In genomic region chr19:7295071-7295658, GRCm38 (mm10) we compare ENCODE assay signal across 8 mouse cellular contexts. TPM values are rescaled to one million over a fixed set of nuclear protein-coding genes. Genes with fewer than 3 reads are reported as not detected.
A peak's percentile ranks its signal among the peaks of the same experiment; 100 is the strongest.
DNase-seq lines count a peak whose midpoint lies in the region; ATAC-seq lines count a peak whose summit lies in the region.

No protein-coding gene starts in this region.

- ATAC-seq in midbrain, embryonic 11.5 days (ENCODE audit: low FRiP score), result no peak
- no peak for ATAC-seq in midbrain, embryonic 14.5 days (ENCODE audit: low FRiP score, low TSS enrichment)
- peak; percentile 81 for ATAC-seq in erythroblast, adult 5-6 weeks (replicated peaks; ENCODE audit: low FRiP score, poor library complexity, severe bottlenecking)
- ATAC-seq in limb, embryonic 13.5 days (ENCODE audit: low FRiP score, low read depth), result no peak
- ATAC-seq in neutrophil, adult 5-6 weeks (ENCODE audit: extremely low read depth, insufficient number of reproducible peaks, low FRiP score, poor library complexity, severe bottlenecking), result peak; percentile 75

- no peaks in the 10 kb centered on the region for H3K36me3 ChIP-seq in midbrain, embryonic 11.5 days (ENCODE audit: control insufficient read depth, insufficient read depth, low read length)
- H3K36me3 ChIP-seq in midbrain, embryonic 14.5 days (ENCODE audit: control insufficient read depth, insufficient read depth, low read length), result peaks cover 10% of the 10 kb centered on the region; the same call in 1 of the 2 replicates
- peaks cover 18% of the 10 kb centered on the region; the same call in 1 of the 2 replicates for H3K36me3 ChIP-seq in limb, embryonic 13.5 days

- no peak overlapping the region for H3K4me3 ChIP-seq in midbrain, embryonic 11.5 days (ENCODE audit: low read depth, low read length)
- no peak overlapping the region for H3K4me3 ChIP-seq in midbrain, embryonic 14.5 days (replicated peaks; ENCODE audit: low read depth, low read length)
- no peak overlapping the region for H3K4me3 ChIP-seq in limb, embryonic 13.5 days

- intact Hi-C loops in left cerebral cortex, postnatal 25 days (cut with DNase I), result no loop called here
- intact Hi-C loops in gastrocnemius, postnatal 36 days (cut with DNase I), result loop anchor here (5.0 kb wide), 1 partner anchor 37 kb away; no protein-coding TSS in a partner anchor

- H3K4me1 ChIP-seq in midbrain, embryonic 11.5 days (ENCODE audit: control insufficient read depth, insufficient read depth, low read length), result no peaks in the 10 kb centered on the region; the same call in 1 of the 2 replicates
- H3K4me1 ChIP-seq in midbrain, embryonic 14.5 days (ENCODE audit: control insufficient read depth, insufficient read depth, low read length), result peaks cover 5% of the 10 kb centered on the region; the same call in 1 of the 2 replicates
- H3K4me1 ChIP-seq in limb, embryonic 13.5 days, result peaks cover 42% of the 10 kb centered on the region

- H3K9me3 ChIP-seq in midbrain, embryonic 11.5 days (ENCODE audit: control insufficient read depth, low read length), result no peaks in the 10 kb centered on the region
- H3K9me3 ChIP-seq in midbrain, embryonic 14.5 days (ENCODE audit: control insufficient read depth, low read length), result no peaks in the 10 kb centered on the region
- H3K9me3 ChIP-seq in limb, embryonic 13.5 days, result no peaks in the 10 kb centered on the region

- 74% methylated on average over 14 of the region's 15 CpGs for WGBS in midbrain, embryonic 11.5 days
- 82% methylated on average over 15 of the region's 15 CpGs for WGBS in midbrain, embryonic 14.5 days
- WGBS in limb, embryonic 13.5 days, result 54% methylated on average over 15 of the region's 15 CpGs

- H3K9ac ChIP-seq in midbrain, embryonic 11.5 days (ENCODE audit: low read length), result no peak overlapping the region
- no peak overlapping the region for H3K9ac ChIP-seq in midbrain, embryonic 14.5 days (replicated peaks; ENCODE audit: low read length)
- H3K9ac ChIP-seq in limb, embryonic 13.5 days, result 0 out of 2 replicates have a peak overlapping the region, but pooled peaks have one; percentile 19

- H3K27me3 ChIP-seq in midbrain, embryonic 11.5 days (ENCODE audit: control insufficient read depth, insufficient read depth, low read length), result no peaks in the 10 kb centered on the region
- H3K27me3 ChIP-seq in midbrain, embryonic 14.5 days (ENCODE audit: control insufficient read depth, insufficient read depth, low read length), result no peaks in the 10 kb centered on the region
- no peaks in the 10 kb centered on the region for H3K27me3 ChIP-seq in limb, embryonic 13.5 days

- H3K4me2 ChIP-seq in midbrain, embryonic 11.5 days, result 0 out of 2 replicates have a peak overlapping the region, but pooled peaks have one; percentile 0
- H3K4me2 ChIP-seq in midbrain, embryonic 14.5 days (ENCODE audit: low read length), result no peak overlapping the region
- peak overlapping the region; percentile 12; the same call in 1 of the 2 replicates for H3K4me2 ChIP-seq in limb, embryonic 13.5 days (replicated peaks)

- H3K27ac ChIP-seq in midbrain, embryonic 11.5 days (ENCODE audit: low read depth, low read length), result no peak overlapping the region
- no peak overlapping the region for H3K27ac ChIP-seq in midbrain, embryonic 14.5 days (replicated peaks; ENCODE audit: low read depth, low read length)
- H3K27ac ChIP-seq in limb, embryonic 13.5 days, result peak overlapping the region; percentile 52

- no peak for DNase-seq in midbrain, embryonic 11.5 days (ENCODE audit: low spot score, missing footprints)
- DNase-seq in midbrain, embryonic 14.5 days, result no peak
- DNase-seq in left cerebral cortex, postnatal 25 days (ENCODE audit: low spot score in 2 of 2), result no peak
- DNase-seq in gastrocnemius, postnatal 36 days, result no peak
- no peak for DNase-seq in layer of hippocampus, adult 9-11 months

RNA-seq across cellular contexts. Expression of gene Rcor2, which starts 28.0 kb away (rescaled TPM):
- 33.8 and 36.9 TPM in 2 replicates for polyA plus RNA-seq in midbrain, embryonic 11.5 days (2014; fragmentation: Nextera tagmentation; extraction: Ambion mirVana)
- polyA plus RNA-seq in midbrain, embryonic 14.5 days (2014; fragmentation: Nextera tagmentation; extraction: Ambion mirVana), result 23.1 and 26.6 TPM in 2 replicates
- not detected in 2 replicates for total RNA-seq in erythroblast, adult 5-6 weeks (2015; ENCODE audit: low replicate concordance)
- total RNA-seq in erythroblast, adult 5-6 weeks (2017; ENCODE audit: low replicate concordance), result 0.17 TPM in 1 of 2 replicates, not detected in the other
- 24.9 and 25.0 TPM in 2 replicates for polyA plus RNA-seq in limb, embryonic 13.5 days (2015; fragmentation: Nextera tagmentation; extraction: Ambion mirVana)
- 2.1 and 2.4 TPM in 2 replicates for total RNA-seq in neutrophil, adult 5-6 weeks (2017)
- total RNA-seq in left cerebral cortex, postnatal 25 days (2021), result 10 to 100 TPM; 13.8 to 15.3 TPM
- 1 to 10 TPM; 1.8 to 2.1 TPM for total RNA-seq in gastrocnemius, postnatal 36 days (2021)

RNA-seq across cellular contexts. Expression of gene Mark2, which starts 46.5 kb away (rescaled TPM):
- 43.0 and 53.9 TPM in 2 replicates for polyA plus RNA-seq in midbrain, embryonic 11.5 days (2014; fragmentation: Nextera tagmentation; extraction: Ambion mirVana)
- polyA plus RNA-seq in midbrain, embryonic 14.5 days (2014; fragmentation: Nextera tagmentation; extraction: Ambion mirVana), result 48.4 and 55.0 TPM in 2 replicates
- 39.9 and 57.1 TPM in 2 replicates for total RNA-seq in erythroblast, adult 5-6 weeks (2015; ENCODE audit: low replicate concordance)
- total RNA-seq in erythroblast, adult 5-6 weeks (2017; ENCODE audit: low replicate concordance), result 19.4 and 48.1 TPM in 2 replicates
- polyA plus RNA-seq in limb, embryonic 13.5 days (2015; fragmentation: Nextera tagmentation; extraction: Ambion mirVana), result 38.2 and 44.3 TPM in 2 replicates
- 96.4 and 114 TPM in 2 replicates for total RNA-seq in neutrophil, adult 5-6 weeks (2017)
- 100 to 1,000 TPM; 134 to 150 TPM for total RNA-seq in left cerebral cortex, postnatal 25 days (2021)
- total RNA-seq in gastrocnemius, postnatal 36 days (2021), result 10 to 100 TPM; 28.9 to 33.5 TPM

RNA-seq across cellular contexts. Expression of gene Naa40, which starts 54.2 kb away (rescaled TPM):
- polyA plus RNA-seq in midbrain, embryonic 11.5 days (2014; fragmentation: Nextera tagmentation; extraction: Ambion mirVana), result 94.3 and 103 TPM in 2 replicates
- polyA plus RNA-seq in midbrain, embryonic 14.5 days (2014; fragmentation: Nextera tagmentation; extraction: Ambion mirVana), result 68.6 and 77.8 TPM in 2 replicates
- 12.5 and 20.1 TPM in 2 replicates for total RNA-seq in erythroblast, adult 5-6 weeks (2015; ENCODE audit: low replicate concordance)
- 14.5 and 15.1 TPM in 2 replicates for total RNA-seq in erythroblast, adult 5-6 weeks (2017; ENCODE audit: low replicate concordance)
- polyA plus RNA-seq in limb, embryonic 13.5 days (2015; fragmentation: Nextera tagmentation; extraction: Ambion mirVana), result 58.0 and 60.1 TPM in 2 replicates
- total RNA-seq in neutrophil, adult 5-6 weeks (2017), result 19.6 and 24.4 TPM in 2 replicates
- total RNA-seq in left cerebral cortex, postnatal 25 days (2021), result 10 to 100 TPM; 31.3 to 36.6 TPM
- 10 to 100 TPM in 1 of 2 experiments, 1 to 10 TPM in 1; 7.8 to 11.3 TPM for total RNA-seq in gastrocnemius, postnatal 36 days (2021)

Comparison
In these comparisons a context has a peak if more than half of its experiments do, and no peak if none do; other contexts are left out.
1. ATAC-seq: peak in erythroblast, adult 5-6 weeks (single experiment) and neutrophil, adult 5-6 weeks (single experiment); none in midbrain, embryonic 11.5 days (single experiment), midbrain, embryonic 14.5 days (single experiment) and limb, embryonic 13.5 days (single experiment).